Mouse (Mus musculus) heart, adult 2 months (tissue): ENCODE measurements at regions not wholly inside any gene's neighbourhood (a gene's known extent, or its start where the extent isn't known, plus 50 kb on each side); places are given as distances from the start of the nearest gene placed in this dataset.

ENCODE experiments used
- DNase-seq, 2 experiments: peaks; one replicate each; pipeline ENCODE4 v3.0.0; 2021
- H3K27ac ChIP-seq: fragments of 200-600 bp; 2 replicates; pipeline ENCODE4 v1.8.1; 2022
- H3K27me3 ChIP-seq: fragments of 200-500 bp; 2 replicates; pipeline ENCODE4 v1.6.1; 2012; ENCODE audit warnings: mild to moderate bottlenecking, low read length, inconsistent platforms, mixed read lengths; ENCODE audit not compliant: control insufficient read depth, insufficient read depth
- H3K36me3 ChIP-seq: fragments of 200-500 bp; 2 replicates; pipeline ENCODE4 v1.6.1; 2012; ENCODE audit warnings: low read length, inconsistent platforms; ENCODE audit not compliant: control insufficient read depth, insufficient read depth
- H3K4me1 ChIP-seq: fragments of 200-500 bp; 2 replicates; pipeline ENCODE4 v1.6.1; 2011; ENCODE audit warnings: low read length; ENCODE audit not compliant: control insufficient read depth, insufficient read depth
- H3K4me3 ChIP-seq: fragments of 200-600 bp; 2 replicates; pipeline ENCODE4 v1.8.1; 2022
- H3K79me2 ChIP-seq: fragments of 200-500 bp; replicated peaks from 2 replicates; pipeline ENCODE4 v1.6.1; 2012; ENCODE audit warnings: mild to moderate bottlenecking, inconsistent platforms, low read length, moderate library complexity, mixed read lengths; ENCODE audit not compliant: control insufficient read depth, insufficient read depth
- H3K9ac ChIP-seq: fragments of 200-500 bp; 2 replicates; pipeline ENCODE4 v1.6.1; 2012; ENCODE audit warnings: low read depth, mild to moderate bottlenecking, control low read depth, inconsistent platforms, low read length, mixed read lengths
- CTCF ChIP-seq: fragments of 200-600 bp; IDR thresholded peaks from 2 replicates; pipeline ENCODE4 v1.8.1; 2022; ENCODE audit warnings: antibody characterized with exemption, mild to moderate bottlenecking, moderate library complexity
- EP300 ChIP-seq: fragments of 200-500 bp; IDR thresholded peaks from 2 replicates; pipeline ENCODE4 v1.6.1; 2011; ENCODE audit warnings: low read depth, low read length, control low read depth; ENCODE audit not compliant: insufficient read depth
- POLR2A ChIP-seq: fragments of 200-500 bp; IDR thresholded peaks from 2 replicates; pipeline ENCODE4 v1.6.1; 2011; ENCODE audit warnings: mild to moderate bottlenecking, low read depth, low read length, control low read depth; ENCODE audit not compliant: insufficient read depth
- WGBS: fragments of 180-500 bp; shearing (Covaris S2); methylation state at CpG from one replicate; pipeline ENCODE4 v1.1.7; 2018; 5-methylcytosine and 5-hydroxymethylcytosine counted together
- intact Hi-C: fragments of 180-260 bp; cut with DNase I; formaldehyde crosslinking; loops from one replicate; pipeline ENCODE4 v1.15.1; 2025

DNA sequence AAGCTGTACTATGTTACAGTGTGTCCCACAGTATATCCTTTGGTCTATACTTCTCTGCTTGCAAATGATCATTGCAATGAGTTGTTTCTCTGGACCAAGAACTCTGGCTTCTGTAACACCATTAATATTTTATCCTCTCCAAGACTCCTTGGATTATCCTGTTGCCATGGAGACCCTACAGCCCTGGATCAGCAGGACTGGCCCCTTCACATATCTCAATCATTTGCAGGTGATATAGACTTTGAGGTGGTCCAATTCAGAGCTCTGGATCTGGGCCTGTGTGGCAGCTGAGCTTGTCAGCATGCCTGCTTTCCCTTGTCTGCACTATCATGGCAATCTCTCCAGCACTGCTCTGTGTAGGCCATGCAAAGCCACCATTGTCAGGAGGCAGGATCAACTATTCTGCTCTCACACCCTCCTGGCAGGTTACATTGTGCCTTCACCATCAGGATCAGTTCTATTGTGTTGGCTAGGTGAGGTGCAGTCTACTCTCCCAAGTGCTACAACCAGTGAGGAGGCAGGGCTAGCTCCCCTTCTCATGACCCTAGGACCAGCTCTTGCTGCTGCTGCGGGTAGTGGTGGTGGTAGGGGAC, 110.2 kb upstream of the Try4 start:
- Histone ChIP-seq H3K36me3 (no peaks in the 10 kb centered on the region), H3K27me3 (no peaks in the 10 kb centered on the region), H3K9ac (no peak overlapping the region), H3K4me3 (no peak overlapping the region), H3K4me1 (no peaks in the 10 kb centered on the region), H3K27ac (no peak overlapping the region), H3K79me2 (no peaks in the 10 kb centered on the region)
- intact Hi-C loops, result no loop called here
- WGBS, result 61% methylated on average over 1 of the region's 1 CpGs
- TF ChIP-seq CTCF, result no peak
- TF ChIP-seq POLR2A, result no peak
- no peak for TF ChIP-seq EP300
- no peak for DNase-seq

DNA sequence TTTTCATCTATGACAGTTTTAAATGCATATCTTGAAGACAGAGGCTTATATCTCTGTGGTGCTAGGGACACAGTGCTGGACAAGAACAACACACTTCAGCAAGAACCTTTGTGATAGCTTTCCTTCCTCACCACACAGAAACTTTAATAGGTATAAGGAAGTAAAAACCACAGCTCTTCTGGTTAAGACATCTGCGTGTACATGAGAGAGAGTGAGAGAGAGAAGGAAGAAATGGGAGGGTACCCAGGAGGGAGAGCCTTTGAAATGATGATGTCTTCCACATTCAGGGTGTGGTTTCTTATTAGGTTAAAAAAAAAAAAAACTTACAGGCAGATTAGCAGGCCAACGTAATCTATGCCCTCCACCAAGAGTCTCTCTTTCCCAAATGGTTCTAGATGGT, 113.2 kb upstream of the Try4 start:
- Histone ChIP-seq H3K79me2 (no peaks in the 10 kb centered on the region), H3K4me3 (no peak overlapping the region), H3K27ac (no peak overlapping the region), H3K4me1 (no peaks in the 10 kb centered on the region), H3K9ac (no peak overlapping the region), H3K27me3 (no peaks in the 10 kb centered on the region), H3K36me3 (no peaks in the 10 kb centered on the region)
- DNase-seq, result no peak
- intact Hi-C loops, result no loop called here
- 54% methylated on average over 2 of the region's 2 CpGs for WGBS
- TF ChIP-seq EP300, result no peak
- TF ChIP-seq CTCF, result no peak
- no peak for TF ChIP-seq POLR2A

DNA sequence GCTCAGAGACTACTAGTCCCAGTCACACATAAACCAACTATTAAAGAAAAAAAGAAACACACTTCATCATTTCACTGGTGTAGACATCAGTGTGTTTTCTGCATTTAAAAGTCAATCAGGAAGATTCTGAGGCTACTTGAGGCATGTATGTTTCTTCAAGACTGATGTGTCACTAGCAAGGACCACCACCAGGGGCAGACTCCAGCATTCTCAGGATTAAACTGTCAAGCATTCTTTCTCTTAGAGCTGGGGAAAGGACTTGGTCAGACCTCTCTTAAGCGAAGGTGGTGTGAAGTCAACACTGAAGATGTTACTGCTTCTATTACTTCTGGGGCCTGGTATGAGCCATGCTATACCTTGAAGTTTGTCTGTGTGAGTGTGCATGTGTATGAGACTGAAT, 114.1 kb upstream of the Try4 start:
- Histone ChIP-seq H3K79me2 (no peaks in the 10 kb centered on the region), H3K4me1 (no peaks in the 10 kb centered on the region)

DNA sequence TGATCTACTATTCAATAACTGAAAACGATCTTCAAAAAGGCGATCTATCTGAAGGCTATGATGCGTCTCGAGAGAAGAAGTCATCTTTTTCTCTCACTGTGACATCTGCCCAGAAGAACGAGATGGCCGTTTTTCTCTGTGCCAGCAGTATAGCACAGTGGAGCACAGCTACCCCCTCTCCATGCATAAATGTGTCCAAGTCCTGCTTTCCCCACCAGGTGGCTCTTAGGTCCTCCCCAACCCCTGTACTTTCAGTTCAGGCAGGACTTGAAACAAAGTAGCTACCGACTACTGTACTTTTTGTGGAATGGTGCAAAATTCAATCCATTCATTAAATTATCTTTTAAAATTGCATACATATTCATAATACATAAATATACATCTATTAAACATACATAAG, 123.2 kb upstream of the Try4 start:
- intact Hi-C loops, result no loop called here
- Histone ChIP-seq H3K36me3 (no peaks in the 10 kb centered on the region), H3K4me3 (no peak overlapping the region), H3K79me2 (no peaks in the 10 kb centered on the region), H3K4me1 (no peaks in the 10 kb centered on the region), H3K27ac (no peak overlapping the region), H3K27me3 (no peaks in the 10 kb centered on the region), H3K9ac (no peak overlapping the region)
- no peak for TF ChIP-seq CTCF
- TF ChIP-seq POLR2A, result no peak
- no peak for TF ChIP-seq EP300
- 81% methylated on average over 7 of the region's 7 CpGs for WGBS
- no peak for DNase-seq

More for the DNA sequence above, 114.1 kb upstream of the Try4 start:
- intact Hi-C loops, result no loop called here
- Histone ChIP-seq H3K4me3 (no peak overlapping the region), H3K27me3 (no peaks in the 10 kb centered on the region), H3K36me3 (no peaks in the 10 kb centered on the region), H3K9ac (no peak overlapping the region), H3K27ac (no peak overlapping the region)
- 68% methylated on average over 1 of the region's 1 CpGs for WGBS
- TF ChIP-seq POLR2A (no peak), CTCF (no peak), EP300 (no peak)
- DNase-seq, result no peak

DNA sequence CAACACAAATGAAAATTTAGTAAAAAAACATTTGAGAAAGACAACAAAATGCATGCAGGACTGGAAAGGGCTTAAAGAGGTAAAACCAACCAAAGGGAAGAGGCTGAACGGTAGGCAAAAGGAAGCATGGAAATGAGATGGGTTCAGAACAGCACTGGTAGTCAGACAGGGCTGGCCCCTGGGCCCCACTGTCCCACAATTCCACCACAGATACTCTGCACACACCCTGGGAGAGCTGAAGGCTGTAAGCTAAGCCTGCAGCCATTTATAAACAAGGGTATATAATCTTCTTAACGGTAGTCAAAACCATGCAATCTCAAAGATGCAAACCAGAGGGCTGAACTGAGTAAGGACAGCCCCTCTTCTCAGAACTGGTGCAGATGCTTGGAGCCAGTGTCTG, 124.0 kb upstream of the Try4 start:
- Histone ChIP-seq H3K27ac (no peak overlapping the region), H3K4me1 (no peaks in the 10 kb centered on the region), H3K36me3 (no peaks in the 10 kb centered on the region), H3K4me3 (no peak overlapping the region), H3K27me3 (no peaks in the 10 kb centered on the region), H3K79me2 (no peaks in the 10 kb centered on the region), H3K9ac (no peak overlapping the region)
- WGBS, result 69% methylated on average over 2 of the region's 2 CpGs
- TF ChIP-seq CTCF, result no peak
- TF ChIP-seq POLR2A, result no peak
- TF ChIP-seq EP300, result no peak
- no peak for DNase-seq
- intact Hi-C loops, result no loop called here

DNA sequence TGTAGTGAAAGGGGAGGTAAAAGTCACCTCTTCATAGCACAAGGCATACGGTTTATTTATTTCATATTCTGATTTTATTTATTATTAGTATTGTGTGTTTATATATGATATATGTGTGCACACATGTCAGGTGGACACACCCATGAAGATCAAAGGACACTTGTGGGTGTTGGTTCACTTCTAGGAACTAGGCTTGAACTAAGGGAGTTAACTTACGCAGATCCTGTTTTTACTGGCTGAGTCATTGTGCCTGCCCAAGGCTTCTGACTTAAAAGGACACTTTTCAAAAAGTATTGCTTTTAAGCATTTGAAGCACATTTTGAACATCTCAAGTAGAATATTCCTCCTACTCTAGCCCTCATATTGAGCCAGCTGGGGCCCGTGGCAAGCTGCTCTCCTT, 124.9 kb upstream of the Try4 start:
- Histone ChIP-seq H3K79me2 (no peaks in the 10 kb centered on the region), H3K27me3 (no peaks in the 10 kb centered on the region), H3K4me1 (no peaks in the 10 kb centered on the region), H3K36me3 (no peaks in the 10 kb centered on the region), H3K27ac (no peak overlapping the region), H3K4me3 (no peak overlapping the region), H3K9ac (no peak overlapping the region)
- WGBS, result 73% methylated on average over 3 of the region's 3 CpGs
- no peak for DNase-seq
- intact Hi-C loops, result no loop called here
- TF ChIP-seq EP300 (no peak), CTCF (no peak)
